Mouse (Mus musculus): ENCODE measurements around the gene Plk5. TPM values are rescaled to one million over a fixed set of nuclear protein-coding genes. Genes with fewer than 3 reads are reported as not detected.

The Plk5 gene
- polyA plus RNA-seq, 1 experiment, result 2.0 TPM

GRCm38 (mm10) chr10:80331636-80332524, 24.4 kb upstream of the Plk5 start:
- no peaks in the 10 kb centered on the region for H3K27me3 ChIP-seq (replicated peaks; ENCODE audit: control insufficient read depth, insufficient read depth, low read length)
- H3K4me3 ChIP-seq (ENCODE audit: insufficient read depth, low read depth, low read length), result no peak overlapping the region
- TF ChIP-seq POLR2A (IDR thresholded peaks at IDR 0.05; ENCODE audit: low read depth, low read length) (no peak), CTCF (conservative IDR thresholded peaks at IDR 0.05; ENCODE audit: insufficient read depth, insufficient read length, low read depth, low read length) (no peak)
- WGBS, result 60% methylated on average over 10 of the region's 10 CpGs
- peak; percentile 33 for DNase-seq
- peaks cover 5% of the 10 kb centered on the region; the same call in 1 of the 2 replicates for H3K4me1 ChIP-seq (ENCODE audit: control insufficient read depth, insufficient read depth, low read length)
- H3K27ac ChIP-seq (ENCODE audit: insufficient read depth, low read depth, low read length), result no peak overlapping the region
- H3K36me3 ChIP-seq (ENCODE audit: control insufficient read depth, insufficient read depth, low read length), result no peaks in the 10 kb centered on the region

GRCm38 (mm10) chr10:80332525-80332989, 23.7 kb upstream of the Plk5 start:
- H3K4me3 ChIP-seq (ENCODE audit: insufficient read depth, low read depth, low read length), result no peak overlapping the region
- 81% methylated on average over 5 of the region's 5 CpGs for WGBS
- H3K36me3 ChIP-seq (ENCODE audit: control insufficient read depth, insufficient read depth, low read length), result no peaks in the 10 kb centered on the region
- no peak for DNase-seq
- peaks cover 5% of the 10 kb centered on the region; the same call in 1 of the 2 replicates for H3K4me1 ChIP-seq (ENCODE audit: control insufficient read depth, insufficient read depth, low read length)
- TF ChIP-seq POLR2A (IDR thresholded peaks at IDR 0.05; ENCODE audit: low read depth, low read length), result no peak
- no peak for TF ChIP-seq CTCF (conservative IDR thresholded peaks at IDR 0.05; ENCODE audit: insufficient read depth, insufficient read length, low read depth, low read length)
- H3K27me3 ChIP-seq (replicated peaks; ENCODE audit: control insufficient read depth, insufficient read depth, low read length), result no peaks in the 10 kb centered on the region
- H3K27ac ChIP-seq (ENCODE audit: insufficient read depth, low read depth, low read length), result no peak overlapping the region

- TF ChIP-seq POLR2A (IDR thresholded peaks at IDR 0.05; ENCODE audit: low read depth, low read length) (no peak), CTCF (conservative IDR thresholded peaks at IDR 0.05; ENCODE audit: insufficient read depth, insufficient read length, low read depth, low read length) (no peak)
- no peak for DNase-seq
- 87% methylated on average over 12 of the region's 12 CpGs for WGBS
- Histone ChIP-seq H3K27ac (ENCODE audit: insufficient read depth, low read depth, low read length) (no peak overlapping the region), H3K4me1 (ENCODE audit: control insufficient read depth, insufficient read depth, low read length) (no peaks in the 10 kb centered on the region), H3K4me3 (ENCODE audit: insufficient read depth, low read depth, low read length) (no peak overlapping the region), H3K27me3 (replicated peaks; ENCODE audit: control insufficient read depth, insufficient read depth, low read length) (no peaks in the 10 kb centered on the region), H3K36me3 (ENCODE audit: control insufficient read depth, insufficient read depth, low read length) (no peaks in the 10 kb centered on the region)
These were observed 20.0 kb upstream of the Plk5 start for GRCm38 (mm10) chr10:80336263-80336662.

GRCm38 (mm10) chr10:80339941-80340750, 16.1 kb upstream of the Plk5 start:
- Histone ChIP-seq H3K27me3 (replicated peaks; ENCODE audit: control insufficient read depth, insufficient read depth, low read length) (no peaks in the 10 kb centered on the region), H3K27ac (ENCODE audit: insufficient read depth, low read depth, low read length) (no peak overlapping the region), H3K4me1 (ENCODE audit: control insufficient read depth, insufficient read depth, low read length) (peaks cover 11% of the 10 kb centered on the region), H3K36me3 (ENCODE audit: control insufficient read depth, insufficient read depth, low read length) (no peaks in the 10 kb centered on the region), H3K4me3 (ENCODE audit: insufficient read depth, low read depth, low read length) (no peak overlapping the region)
- WGBS, result 20% methylated on average over 19 of the region's 19 CpGs
- TF ChIP-seq CTCF (conservative IDR thresholded peaks at IDR 0.05; ENCODE audit: insufficient read depth, insufficient read length, low read depth, low read length) (peak; percentile 86), POLR2A (IDR thresholded peaks at IDR 0.05; ENCODE audit: low read depth, low read length) (no peak)
- DNase-seq, result peak; percentile 85

- peaks cover 11% of the 10 kb centered on the region for H3K4me1 ChIP-seq (ENCODE audit: control insufficient read depth, insufficient read depth, low read length)
- H3K27me3 ChIP-seq (replicated peaks; ENCODE audit: control insufficient read depth, insufficient read depth, low read length), result no peaks in the 10 kb centered on the region
- 40% methylated on average over 21 of the region's 21 CpGs for WGBS
- DNase-seq, result no peak
- no peak overlapping the region for H3K4me3 ChIP-seq (ENCODE audit: insufficient read depth, low read depth, low read length)
- H3K36me3 ChIP-seq (ENCODE audit: control insufficient read depth, insufficient read depth, low read length), result no peaks in the 10 kb centered on the region
- TF ChIP-seq POLR2A (IDR thresholded peaks at IDR 0.05; ENCODE audit: low read depth, low read length), result no peak
- TF ChIP-seq CTCF (conservative IDR thresholded peaks at IDR 0.05; ENCODE audit: insufficient read depth, insufficient read length, low read depth, low read length), result no peak
- H3K27ac ChIP-seq (ENCODE audit: insufficient read depth, low read depth, low read length), result no peak overlapping the region
These were observed 15.2 kb upstream of the Plk5 start for GRCm38 (mm10) chr10:80341026-80341425.

- H3K27me3 ChIP-seq (replicated peaks; ENCODE audit: control insufficient read depth, insufficient read depth, low read length), result no peaks in the 10 kb centered on the region
- no peak for TF ChIP-seq CTCF (conservative IDR thresholded peaks at IDR 0.05; ENCODE audit: insufficient read depth, insufficient read length, low read depth, low read length)
- TF ChIP-seq POLR2A (IDR thresholded peaks at IDR 0.05; ENCODE audit: low read depth, low read length), result no peak
- WGBS, result 11% methylated on average over 47 of the region's 47 CpGs
- H3K27ac ChIP-seq (ENCODE audit: insufficient read depth, low read depth, low read length), result no peak overlapping the region
- H3K36me3 ChIP-seq (ENCODE audit: control insufficient read depth, insufficient read depth, low read length), result no peaks in the 10 kb centered on the region
- no peak overlapping the region for H3K4me3 ChIP-seq (ENCODE audit: insufficient read depth, low read depth, low read length)
- peaks cover 11% of the 10 kb centered on the region for H3K4me1 ChIP-seq (ENCODE audit: control insufficient read depth, insufficient read depth, low read length)
- no peak for DNase-seq
These were observed 14.6 kb upstream of the Plk5 start for GRCm38 (mm10) chr10:80341491-80342304.
